Mouse (Mus musculus): ENCODE results near the gene Elovl6. TPM values are rescaled to one million over a fixed set of nuclear protein-coding genes. Genes with fewer than 3 reads are reported as not detected.

Elovl6 gene
- total and polyA plus RNA-seq, 3 experiments = 15.0 to 17.2 TPM; not detected in 1

- TF ChIP-seq POLR2AphosphoS2 (IDR thresholded peaks at IDR 0.05; ENCODE audit: low read length) (no peak), ETS1 (IDR thresholded peaks at IDR 0.05; ENCODE audit: low read depth, low read length) (no peak), MEF2A (IDR thresholded peaks at IDR 0.05; ENCODE audit: extremely low read depth, insufficient replicate concordance, low read depth, low read length, poor library complexity, severe bottlenecking) (no peak), CHD1 (IDR thresholded peaks at IDR 0.05; ENCODE audit: low read depth, low read length) (no peak), GABPA (IDR thresholded peaks at IDR 0.05; ENCODE audit: low read depth, low read length) (no peak), POLR2A (IDR thresholded peaks at IDR 0.05; ENCODE audit: control insufficient read depth in 1 of 2, insufficient read depth in 1 of 2, low read depth in 1 of 2, low read length in 2 of 2, poor library complexity in 1 of 2) (no peak), E2F4 (IDR thresholded peaks at IDR 0.05; ENCODE audit: borderline replicate concordance, low read depth, low read length) (no peak), TBP (IDR thresholded peaks at IDR 0.05; ENCODE audit: low read depth, low read length) (no peak), MAX (IDR thresholded peaks at IDR 0.05; ENCODE audit: low read length) (no peak), RAD21 (IDR thresholded peaks at IDR 0.05; ENCODE audit: low read depth, low read length) (no peak), ZMIZ1 (IDR thresholded peaks at IDR 0.05; ENCODE audit: low read depth, low read length) (no peak), BHLHE40 (IDR thresholded peaks at IDR 0.05; ENCODE audit: borderline replicate concordance, low read depth, low read length) (no peak), POLR2AphosphoS5 (IDR thresholded peaks at IDR 0.05; ENCODE audit: borderline replicate concordance, low read depth, low read length) (no peak)
- no peak for DNase-seq (ENCODE audit: low read depth, low spot score)
- H3K9ac ChIP-seq (ENCODE audit: control insufficient read depth, low read depth, low read length, poor library complexity, severe bottlenecking) = no peak overlapping the region
- H3K27ac ChIP-seq (ENCODE audit: control insufficient read depth, low read depth, low read length) = no peak overlapping the region
- H3K4me3 ChIP-seq (ENCODE audit: control insufficient read depth in 1 of 2, insufficient read depth in 1 of 2, low read depth in 2 of 2, low read length in 2 of 2) = no peak overlapping the region
- H3K27me3 ChIP-seq (ENCODE audit: control insufficient read depth in 1 of 2, insufficient read depth in 2 of 2, low read length in 2 of 2) = no peaks in the 10 kb centered on the region
- H3K4me1 ChIP-seq (ENCODE audit: control insufficient read depth in 1 of 2, insufficient read depth in 2 of 2, low read length in 2 of 2) = peaks cover 8 to 9% of the 10 kb centered on the region in 2 experiments; a peak in 3 of 4 replicates
- peaks cover 0 to 11% of the 10 kb centered on the region in 2 experiments; a peak in 3 of 4 replicates for H3K36me3 ChIP-seq (ENCODE audit: control insufficient read depth in 1 of 2, insufficient read depth in 2 of 2, low read length in 2 of 2)
- H3K79me2 ChIP-seq (ENCODE audit: control insufficient read depth, insufficient read depth, low read length, poor library complexity) = peaks cover 2% of the 10 kb centered on the region; the same call in 1 of the 2 replicates
- H3K9me3 ChIP-seq (replicated peaks; ENCODE audit: insufficient read depth, low read length) = no peaks in the 10 kb centered on the region
Observed at GRCm38 (mm10) chr3:129549546-129549945, 17.4 kb downstream of the Elovl6 start.

- Histone ChIP-seq H3K79me2 (ENCODE audit: control insufficient read depth, insufficient read depth, low read length, poor library complexity) (peaks cover 2% of the 10 kb centered on the region; the same call in 1 of the 2 replicates), H3K27ac (ENCODE audit: control insufficient read depth, low read depth, low read length) (no peak overlapping the region), H3K27me3 (ENCODE audit: control insufficient read depth in 1 of 2, insufficient read depth in 2 of 2, low read length in 2 of 2) (no peaks in the 10 kb centered on the region), H3K4me1 (ENCODE audit: control insufficient read depth in 1 of 2, insufficient read depth in 2 of 2, low read length in 2 of 2) (peaks cover 8 to 9% of the 10 kb centered on the region in 2 experiments; a peak in 3 of 4 replicates), H3K9me3 (replicated peaks; ENCODE audit: insufficient read depth, low read length) (no peaks in the 10 kb centered on the region), H3K9ac (ENCODE audit: control insufficient read depth, low read depth, low read length, poor library complexity, severe bottlenecking) (no peak overlapping the region), H3K4me3 (ENCODE audit: control insufficient read depth in 1 of 2, insufficient read depth in 1 of 2, low read depth in 2 of 2, low read length in 2 of 2) (no peak overlapping the region), H3K36me3 (ENCODE audit: control insufficient read depth in 1 of 2, insufficient read depth in 2 of 2, low read length in 2 of 2) (peaks cover 0 to 11% of the 10 kb centered on the region in 2 experiments; a peak in 3 of 4 replicates)
- TF ChIP-seq E2F4 (IDR thresholded peaks at IDR 0.05; ENCODE audit: borderline replicate concordance, low read depth, low read length) = no peak
- no peak for TF ChIP-seq MYB (IDR thresholded peaks at IDR 0.05; ENCODE audit: low read depth, low read length)
- no peak for TF ChIP-seq MAZ (IDR thresholded peaks at IDR 0.05; ENCODE audit: low read depth, low read length)
- TF ChIP-seq POLR2A (IDR thresholded peaks at IDR 0.05; ENCODE audit: control insufficient read depth in 1 of 2, insufficient read depth in 1 of 2, low read depth in 1 of 2, low read length in 2 of 2, poor library complexity in 1 of 2) = no peak
- TF ChIP-seq CHD2 (IDR thresholded peaks at IDR 0.05; ENCODE audit: low read length) = no peak
- TF ChIP-seq GABPA (IDR thresholded peaks at IDR 0.05; ENCODE audit: low read depth, low read length) = no peak
- no peak for TF ChIP-seq ZMIZ1 (IDR thresholded peaks at IDR 0.05; ENCODE audit: low read depth, low read length)
- no peak for TF ChIP-seq ZNF384 (IDR thresholded peaks at IDR 0.05; ENCODE audit: low read depth, low read length)
- no peak for TF ChIP-seq ETS1 (IDR thresholded peaks at IDR 0.05; ENCODE audit: low read depth, low read length)
- TF ChIP-seq KAT2A (conservative IDR thresholded peaks at IDR 0.05; ENCODE audit: low read depth, low read length) = no peak
- DNase-seq (ENCODE audit: low read depth, low spot score) = no peak
Observed at GRCm38 (mm10) chr3:129551581-129552290, 19.6 kb downstream of the Elovl6 start.

All from MEL (cell line).